Mouse (Mus musculus): Measurements from ENCODE around the gene Gm11564. TPM values are rescaled to one million over a fixed set of nuclear protein-coding genes. Genes with fewer than 3 reads are reported as not detected.
"Not testable (repeated sequence)": the region's sequence is repeated elsewhere in the genome, so short reads cannot be mapped to it uniquely, and the experiment has no call there.

The Gm11564 gene
- not detected for total RNA-seq (2022)

- DNase-seq (ENCODE audit: low spot score in 2 of 2), result not testable (repeated sequence)
These were observed at the start of gene Gm11564 for GRCm38 (mm10) chr11:99815566-99815965. Gene Gm11564, minus strand, starts transcription at chr11:99815666.

- DNase-seq (ENCODE audit: low spot score in 2 of 2), result not testable (repeated sequence)
These were observed 48.7 kb upstream of the Gm11564 start, which contains the start of gene Gm11559 for GRCm38 (mm10) chr11:99864176-99864575. Gene Gm11559, plus strand, starts transcription at chr11:99864476.

- no peak for DNase-seq (ENCODE audit: low spot score in 2 of 2)
These were observed 43.3 kb upstream of the Gm11564 start for GRCm38 (mm10) chr11:99858761-99859160.

- DNase-seq (ENCODE audit: low spot score in 2 of 2), result no peak
These were observed 42.2 kb upstream of the Gm11564 start, which contains the start of gene Gm11568 for GRCm38 (mm10) chr11:99857617-99858016. Gene Gm11568, plus strand, starts transcription at chr11:99857917.

GRCm38 (mm10) chr11:99854121-99854520, 38.7 kb upstream of the Gm11564 start:
- DNase-seq (ENCODE audit: low spot score in 2 of 2), result no peak

GRCm38 (mm10) chr11:99851508-99851907, 36.0 kb upstream of the Gm11564 start, which contains the start of gene Krtap4-16:
Gene Krtap4-16, minus strand, starts transcription at chr11:99851608.
- no peak for DNase-seq (ENCODE audit: low spot score in 2 of 2)

- no peak for DNase-seq (ENCODE audit: low spot score in 2 of 2)
These were observed 31.3 kb upstream of the Gm11564 start for GRCm38 (mm10) chr11:99846746-99847145.

GRCm38 (mm10) chr11:99842185-99842584, 26.7 kb upstream of the Gm11564 start:
- DNase-seq (ENCODE audit: low spot score in 2 of 2), result no peak

GRCm38 (mm10) chr11:99837966-99838365, 22.5 kb upstream of the Gm11564 start, which contains the start of gene 2300003K06Rik:
Gene 2300003K06Rik, minus strand, starts transcription at chr11:99838066.
- no peak for DNase-seq (ENCODE audit: low spot score in 2 of 2)

GRCm38 (mm10) chr11:99809792-99810191, 5.7 kb downstream of the Gm11564 start, which contains the start of gene Krtap4-13:
Gene Krtap4-13, minus strand, starts transcription at chr11:99809892.
- DNase-seq (ENCODE audit: low spot score in 2 of 2), result not testable (repeated sequence)

- DNase-seq (ENCODE audit: low spot score in 2 of 2), result not testable (repeated sequence)
These were observed 11.1 kb downstream of the Gm11564 start, which contains the start of gene Gm11554 for GRCm38 (mm10) chr11:99804346-99804745. Gene Gm11554, minus strand, starts transcription at chr11:99804446.

- not testable (repeated sequence) for DNase-seq (ENCODE audit: low spot score in 2 of 2)
These were observed 16.6 kb downstream of the Gm11564 start, which contains the start of gene Gm11569 for GRCm38 (mm10) chr11:99798832-99799231. Gene Gm11569, minus strand, starts transcription at chr11:99798932.

GRCm38 (mm10) chr11:99793367-99793766, 22.1 kb downstream of the Gm11564 start, which contains the start of gene Gm11596:
Gene Gm11596, minus strand, starts transcription at chr11:99793467.
- no peak for DNase-seq (ENCODE audit: low spot score in 2 of 2)

- DNase-seq (ENCODE audit: low spot score in 2 of 2), result not testable (repeated sequence)
These were observed 30.6 kb downstream of the Gm11564 start, which contains the start of gene Krtap4-9 for GRCm38 (mm10) chr11:99784900-99785299. Gene Krtap4-9, plus strand, starts transcription at chr11:99785200.

GRCm38 (mm10) chr11:99780604-99781003, 34.9 kb downstream of the Gm11564 start, which contains the start of gene Krtap4-8:
Gene Krtap4-8, minus strand, starts transcription at chr11:99780704.
- no peak for DNase-seq (ENCODE audit: low spot score in 2 of 2)

GRCm38 (mm10) chr11:99778401-99778800, 37.1 kb downstream of the Gm11564 start:
- DNase-seq (ENCODE audit: low spot score in 2 of 2), result no peak

GRCm38 (mm10) chr11:99772813-99773212, 42.7 kb downstream of the Gm11564 start, which contains the start of gene Gm11595:
Gene Gm11595, minus strand, starts transcription at chr11:99772913.
- not testable (repeated sequence) for DNase-seq (ENCODE audit: low spot score in 2 of 2)

- no peak for DNase-seq (ENCODE audit: low spot score in 2 of 2)
These were observed 47.1 kb downstream of the Gm11564 start for GRCm38 (mm10) chr11:99768410-99768809.

Other genes starting within 250 kb of the Gm11564 start
- not detected for gene Krtap3-1, start 249.0 kb downstream of the Gm11564 start, total RNA-seq (2022)
- gene Krtap1-5, start 234.7 kb downstream of the Gm11564 start, total RNA-seq (2022), result not detected
- not detected for gene Krtap1-4, start 232.0 kb downstream of the Gm11564 start, total RNA-seq (2022)
- gene Krtap1-3, start 224.3 kb downstream of the Gm11564 start, total RNA-seq (2022), result not detected
- not detected for gene Krtap9-3, start 217.6 kb downstream of the Gm11564 start, total RNA-seq (2022)
- not detected for gene Gm11938, start 212.4 kb downstream of the Gm11564 start, total RNA-seq (2022)
- gene Gm11937, start 205.5 kb downstream of the Gm11564 start, total RNA-seq (2022), result not detected
- not detected for gene Krtap2-4, start 200.8 kb downstream of the Gm11564 start, total RNA-seq (2022)
- gene Gm11562, start 195.2 kb downstream of the Gm11564 start, total RNA-seq (2022), result not detected
- not detected for gene Krtap4-1, start 187.4 kb downstream of the Gm11564 start, total RNA-seq (2022)
- gene Krtap4-2, start 180.6 kb downstream of the Gm11564 start, total RNA-seq (2022), result not detected
- not detected for gene Krtap4-7, start 171.6 kb downstream of the Gm11564 start, total RNA-seq (2022)
- gene Gm11555, start 165.4 kb downstream of the Gm11564 start, total RNA-seq (2022), result not detected
- not detected for gene Gm11563, start 156.7 kb downstream of the Gm11564 start, total RNA-seq (2022)
- gene Krtap4-6, start 149.7 kb downstream of the Gm11564 start, total RNA-seq (2022), result not detected
- not detected for gene Gm14190, start 124.9 kb downstream of the Gm11564 start, total RNA-seq (2022)
- not detected for gene Gm14180, start 81.4 kb downstream of the Gm11564 start, total RNA-seq (2022)
- not detected for gene Gm11595, start 42.8 kb downstream of the Gm11564 start, total RNA-seq (2022)
- not detected for gene Krtap4-8, start 35.0 kb downstream of the Gm11564 start, total RNA-seq (2022)
- not detected for gene Krtap4-9, start 30.5 kb downstream of the Gm11564 start, total RNA-seq (2022)
- gene Gm11596, start 22.2 kb downstream of the Gm11564 start, total RNA-seq (2022), result not detected
- not detected for gene Gm11569, start 16.7 kb downstream of the Gm11564 start, total RNA-seq (2022)
- not detected for gene Gm11554, start 11.2 kb downstream of the Gm11564 start, total RNA-seq (2022)
- not detected for gene Krtap4-13, start 5.8 kb downstream of the Gm11564 start, total RNA-seq (2022)
- gene 2300003K06Rik, start 22.4 kb upstream of the Gm11564 start, total RNA-seq (2022), result not detected
- gene Krtap4-16, start 35.9 kb upstream of the Gm11564 start, total RNA-seq (2022), result not detected
- gene Gm11568, start 42.3 kb upstream of the Gm11564 start, total RNA-seq (2022), result not detected
- gene Gm11559, start 48.8 kb upstream of the Gm11564 start, total RNA-seq (2022), result not detected
- not detected for gene Krtap9-1, start 57.7 kb upstream of the Gm11564 start, total RNA-seq (2022)
- gene Gm11567, start 63.5 kb upstream of the Gm11564 start, total RNA-seq (2022), result not detected
- gene Krtap31-1, start 92.3 kb upstream of the Gm11564 start, total RNA-seq (2022), result not detected
- not detected for gene Gm11565, start 99.1 kb upstream of the Gm11564 start, total RNA-seq (2022)
- not detected for gene Krtap31-2, start 120.6 kb upstream of the Gm11564 start, total RNA-seq (2022)
- gene Krtap9-5, start 132.8 kb upstream of the Gm11564 start, total RNA-seq (2022), result not detected
- not detected for gene Krtap29-1, start 163.4 kb upstream of the Gm11564 start, total RNA-seq (2022)
- not detected for gene Krtap16-1, start 170.9 kb upstream of the Gm11564 start, total RNA-seq (2022)
- gene Krtap17-1, start 178.3 kb upstream of the Gm11564 start, total RNA-seq (2022), result not detected
- gene Krt33a, start 200.5 kb upstream of the Gm11564 start, total RNA-seq (2022), result not detected
- not detected for gene Krt33b, start 214.2 kb upstream of the Gm11564 start, total RNA-seq (2022)
- not detected for gene Krt34, start 225.9 kb upstream of the Gm11564 start, total RNA-seq (2022)
- not detected for gene Krt31, start 234.9 kb upstream of the Gm11564 start, total RNA-seq (2022)

Data from left cerebral cortex, adult 8-10 months (tissue).